Mouse (Mus musculus) lung, postnatal 4 days (tissue): ENCODE measurements around the gene Mfsd4b5.
"Not testable (repeated sequence)": the region's sequence is repeated elsewhere in the genome, so short reads cannot be mapped to it uniquely, and the experiment has no call there.

Experiments
- DNase-seq, 2 experiments: peaks; one replicate each; pipeline ENCODE4 v3.0.0; 2021

Mfsd4b5 gene

GRCm38 (mm10) chr10:39961906-39962305 is 24.5 kb downstream of the Mfsd4b5 start:
- no peak for DNase-seq

- DNase-seq, result no peak
Measured at GRCm38 (mm10) chr10:39960441-39960822, 26.0 kb downstream of the Mfsd4b5 start.

- DNase-seq, result peak; percentile 96
Measured at GRCm38 (mm10) chr10:39959761-39960440, 26.5 kb downstream of the Mfsd4b5 start, which contains the start of gene Mfsd4b3. TSS of gene Mfsd4b3 (minus strand) at chr10:39960153.

GRCm38 (mm10) chr10:39958266-39958665 is 28.2 kb downstream of the Mfsd4b5 start:
- no peak for DNase-seq

GRCm38 (mm10) chr10:39956340-39956878 is 30.0 kb downstream of the Mfsd4b5 start:
- DNase-seq, result no peak

GRCm38 (mm10) chr10:39955163-39955562 is 31.3 kb downstream of the Mfsd4b5 start:
- DNase-seq, result no peak

- DNase-seq, result no peak
Measured at GRCm38 (mm10) chr10:39949377-39949954, 37.0 kb downstream of the Mfsd4b5 start.

- DNase-seq, result not testable (repeated sequence)
Measured at GRCm38 (mm10) chr10:39947195-39947594, 39.3 kb downstream of the Mfsd4b5 start.

- no peak for DNase-seq
Measured at GRCm38 (mm10) chr10:39936553-39936952, 49.9 kb downstream of the Mfsd4b5 start.

GRCm38 (mm10) chr10:39926616-39927139 is 59.8 kb downstream of the Mfsd4b5 start, which contains the start of gene Mfsd4b2:
TSS of gene Mfsd4b2 (minus strand) at chr10:39926923.
- peak; percentile 26 to 30 for DNase-seq

GRCm38 (mm10) chr10:39924556-39924955 is 61.9 kb downstream of the Mfsd4b5 start:
- not testable (repeated sequence) for DNase-seq

- DNase-seq, result no peak
Measured at GRCm38 (mm10) chr10:39912616-39913015, 73.8 kb downstream of the Mfsd4b5 start.

GRCm38 (mm10) chr10:39908768-39909441 is 77.5 kb downstream of the Mfsd4b5 start:
- no peak for DNase-seq
